Mouse (Mus musculus): Measurements from ENCODE around the gene Gm20388. TPM values are rescaled to one million over a fixed set of nuclear protein-coding genes. Genes with fewer than 3 reads are reported as not detected.
"Not testable (repeated sequence)": the region's sequence is repeated elsewhere in the genome, so short reads cannot be mapped to it uniquely, and the experiment has no call there.

Gm20388 gene
- total and polyA plus RNA-seq, 2 experiments from 2014 or later = 17.3 TPM; not detected in 1

DNA sequence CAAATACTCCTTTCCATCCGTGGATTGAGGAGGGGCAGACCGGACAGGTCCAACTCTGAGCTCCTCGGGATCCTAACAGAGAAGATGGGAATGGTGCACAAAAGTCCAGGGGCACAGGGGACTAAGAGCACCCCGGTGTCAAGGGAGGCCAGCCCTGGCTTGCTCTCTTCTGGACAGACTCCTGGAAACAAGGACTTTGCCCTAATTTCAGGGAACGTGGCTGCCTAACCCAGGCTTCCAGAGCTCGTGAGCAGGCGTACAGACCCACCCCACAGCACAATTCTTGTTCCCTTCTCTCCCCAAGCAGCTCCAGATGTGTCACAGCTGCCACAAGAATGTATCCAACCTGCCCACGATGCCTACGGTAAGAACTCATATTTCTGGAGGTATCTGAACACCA, 2715.2 kb downstream of the Gm20388 start:
- Histone ChIP-seq H3K9ac (replicated peaks; ENCODE audit: low read depth, low read length) (no peak overlapping the region), H3K4me3 (ENCODE audit: low read depth, low read length) (no peak overlapping the region), H3K27ac (ENCODE audit: low read depth) (no peak overlapping the region), H3K27me3 (ENCODE audit: control insufficient read depth, insufficient read depth, low read length) (0 out of 2 replicates have a peak, but pooled peaks cover 4% of the 10 kb centered on the region), H3K36me3 (replicated peaks; ENCODE audit: control insufficient read depth, insufficient read depth, low read length) (peaks cover 4% of the 10 kb centered on the region; the same call in 1 of the 2 replicates), H3K9me3 (replicated peaks; ENCODE audit: control insufficient read depth, low read length) (no peaks in the 10 kb centered on the region), H3K4me2 (ENCODE audit: low read depth, low read length) (no peak overlapping the region), H3K4me1 (ENCODE audit: control insufficient read depth, insufficient read depth) (no peaks in the 10 kb centered on the region)
- ATAC-seq (ENCODE audit: insufficient read depth, low read depth) (no peak), DNase-seq (ENCODE audit: low spot score) (no peak)
- 73% methylated on average over 9 of the region's 9 CpGs for WGBS
- TF ChIP-seq EP300 (IDR thresholded peaks at IDR 0.05; ENCODE audit: low read depth) (no peak), CTCF (IDR thresholded peaks at IDR 0.05; ENCODE audit: low read depth) (no peak)

- Histone ChIP-seq H3K4me1 (ENCODE audit: control insufficient read depth, insufficient read depth) (no peaks in the 10 kb centered on the region), H3K4me3 (ENCODE audit: low read depth, low read length) (no peak overlapping the region), H3K9me3 (replicated peaks; ENCODE audit: control insufficient read depth, low read length) (no peaks in the 10 kb centered on the region), H3K36me3 (replicated peaks; ENCODE audit: control insufficient read depth, insufficient read depth, low read length) (peaks cover 7% of the 10 kb centered on the region; the same call in 1 of the 2 replicates), H3K27ac (ENCODE audit: low read depth) (no peak overlapping the region), H3K27me3 (ENCODE audit: control insufficient read depth, insufficient read depth, low read length) (0 out of 2 replicates have a peak, but pooled peaks cover 4% of the 10 kb centered on the region), H3K9ac (replicated peaks; ENCODE audit: low read depth, low read length) (no peak overlapping the region), H3K4me2 (ENCODE audit: low read depth, low read length) (no peak overlapping the region)
- no peak for DNase-seq (ENCODE audit: low spot score)
- ATAC-seq (ENCODE audit: insufficient read depth, low read depth) = no peak
- 77% methylated on average over 2 of the region's 2 CpGs for WGBS
- TF ChIP-seq EP300 (IDR thresholded peaks at IDR 0.05; ENCODE audit: low read depth) (no peak), CTCF (IDR thresholded peaks at IDR 0.05; ENCODE audit: low read depth) (no peak)
These were observed 2716.3 kb downstream of the Gm20388 start for GRCm38 (mm10) chr8:122626896-122627295.

DNA sequence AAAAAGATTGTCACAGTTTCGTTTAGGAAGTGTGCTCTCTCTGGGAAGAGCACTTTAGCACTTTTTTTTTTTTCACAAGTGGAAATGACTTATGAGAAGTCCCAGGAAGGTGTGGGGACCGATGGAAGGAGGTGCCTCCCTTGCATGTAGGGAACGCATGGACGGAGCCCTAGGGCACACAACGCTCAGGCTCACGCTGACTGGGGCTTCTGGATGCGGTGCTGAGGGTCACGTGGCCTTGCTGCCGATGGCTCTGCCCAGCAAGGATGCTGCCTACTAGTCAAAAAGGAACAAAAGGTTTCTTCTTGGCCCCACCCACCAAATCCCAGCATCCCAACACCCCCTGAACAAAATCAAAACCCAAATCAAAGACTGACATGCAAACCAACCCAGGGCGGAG, 2718.7 kb downstream of the Gm20388 start:
- 63% methylated on average over 10 of the region's 10 CpGs for WGBS

GRCm38 (mm10) chr8:122630696-122631095, 2720.1 kb downstream of the Gm20388 start:
- ATAC-seq (ENCODE audit: insufficient read depth, low read depth) (no peak; the same call in 1 of the 2 replicates), DNase-seq (ENCODE audit: low spot score) (no peak)
- 0 out of 2 replicates have a peak, but pooled peaks cover 4% of the 10 kb centered on the region for H3K27me3 ChIP-seq (ENCODE audit: control insufficient read depth, insufficient read depth, low read length)
- TF ChIP-seq EP300 (IDR thresholded peaks at IDR 0.05; ENCODE audit: low read depth) (no peak), CTCF (IDR thresholded peaks at IDR 0.05; ENCODE audit: low read depth) (no peak)
- peak overlapping the region; percentile 9; the same call in 1 of the 2 replicates for H3K4me3 ChIP-seq (ENCODE audit: low read depth, low read length)
- no peak overlapping the region for H3K27ac ChIP-seq (ENCODE audit: low read depth)
- WGBS = 46% methylated on average over 22 of the region's 22 CpGs
- no peaks in the 10 kb centered on the region for H3K4me1 ChIP-seq (ENCODE audit: control insufficient read depth, insufficient read depth)
- peaks cover 31% of the 10 kb centered on the region for H3K36me3 ChIP-seq (replicated peaks; ENCODE audit: control insufficient read depth, insufficient read depth, low read length)
- no peaks in the 10 kb centered on the region for H3K9me3 ChIP-seq (replicated peaks; ENCODE audit: control insufficient read depth, low read length)
- H3K4me2 ChIP-seq (ENCODE audit: low read depth, low read length) = peak overlapping the region; percentile 42
- H3K9ac ChIP-seq (replicated peaks; ENCODE audit: low read depth, low read length) = no peak overlapping the region

More for the DNA sequence above, 2718.7 kb downstream of the Gm20388 start:
- DNase-seq (ENCODE audit: low spot score) (no peak), ATAC-seq (ENCODE audit: insufficient read depth, low read depth) (no peak)
- no peak overlapping the region for H3K4me3 ChIP-seq (ENCODE audit: low read depth, low read length)
- H3K27me3 ChIP-seq (ENCODE audit: control insufficient read depth, insufficient read depth, low read length) = 0 out of 2 replicates have a peak, but pooled peaks cover 4% of the 10 kb centered on the region
- peaks cover 19% of the 10 kb centered on the region for H3K36me3 ChIP-seq (replicated peaks; ENCODE audit: control insufficient read depth, insufficient read depth, low read length)
- TF ChIP-seq EP300 (IDR thresholded peaks at IDR 0.05; ENCODE audit: low read depth) = no peak
- TF ChIP-seq CTCF (IDR thresholded peaks at IDR 0.05; ENCODE audit: low read depth) = no peak
- no peak overlapping the region for H3K4me2 ChIP-seq (ENCODE audit: low read depth, low read length)
- no peaks in the 10 kb centered on the region for H3K4me1 ChIP-seq (ENCODE audit: control insufficient read depth, insufficient read depth)
- no peak overlapping the region for H3K9ac ChIP-seq (replicated peaks; ENCODE audit: low read depth, low read length)
- no peaks in the 10 kb centered on the region for H3K9me3 ChIP-seq (replicated peaks; ENCODE audit: control insufficient read depth, low read length)
- H3K27ac ChIP-seq (ENCODE audit: low read depth) = no peak overlapping the region

GRCm38 (mm10) chr8:122632134-122632533, 2721.5 kb downstream of the Gm20388 start:
- DNase-seq (ENCODE audit: low spot score); H3K4me3 ChIP-seq (ENCODE audit: low read depth, low read length); H3K9me3 ChIP-seq (replicated peaks; ENCODE audit: control insufficient read depth, low read length); H3K4me2 ChIP-seq (ENCODE audit: low read depth, low read length); H3K27me3 ChIP-seq (ENCODE audit: control insufficient read depth, insufficient read depth, low read length); ATAC-seq (ENCODE audit: insufficient read depth, low read depth); H3K9ac ChIP-seq (replicated peaks; ENCODE audit: low read depth, low read length); H3K27ac ChIP-seq (ENCODE audit: low read depth); H3K4me1 ChIP-seq (ENCODE audit: control insufficient read depth, insufficient read depth): not testable (repeated sequence)
- H3K36me3 ChIP-seq (replicated peaks; ENCODE audit: control insufficient read depth, insufficient read depth, low read length) = peaks cover 34% of the 10 kb centered on the region
- 87% methylated on average over 3 of the region's 3 CpGs for WGBS

- no peak overlapping the region for H3K4me3 ChIP-seq (ENCODE audit: low read depth, low read length)
- no peak overlapping the region for H3K9ac ChIP-seq (replicated peaks; ENCODE audit: low read depth, low read length)
- H3K4me2 ChIP-seq (ENCODE audit: low read depth, low read length) = no peak overlapping the region
- no peaks in the 10 kb centered on the region for H3K9me3 ChIP-seq (replicated peaks; ENCODE audit: control insufficient read depth, low read length)
- H3K27me3 ChIP-seq (ENCODE audit: control insufficient read depth, insufficient read depth, low read length) = no peaks in the 10 kb centered on the region
- H3K27ac ChIP-seq (ENCODE audit: low read depth) = no peak overlapping the region
- ATAC-seq (ENCODE audit: insufficient read depth, low read depth) = no peak
- no peak for DNase-seq (ENCODE audit: low spot score)
- no peak for TF ChIP-seq EP300 (IDR thresholded peaks at IDR 0.05; ENCODE audit: low read depth)
- H3K36me3 ChIP-seq (replicated peaks; ENCODE audit: control insufficient read depth, insufficient read depth, low read length) = peaks cover 41% of the 10 kb centered on the region
- H3K4me1 ChIP-seq (ENCODE audit: control insufficient read depth, insufficient read depth) = peaks cover 13% of the 10 kb centered on the region; the same call in 1 of the 2 replicates
- WGBS = 91% methylated on average over 14 of the region's 14 CpGs
These were observed 2722.6 kb downstream of the Gm20388 start for GRCm38 (mm10) chr8:122633205-122633604.
